In the genomic region with DNA sequence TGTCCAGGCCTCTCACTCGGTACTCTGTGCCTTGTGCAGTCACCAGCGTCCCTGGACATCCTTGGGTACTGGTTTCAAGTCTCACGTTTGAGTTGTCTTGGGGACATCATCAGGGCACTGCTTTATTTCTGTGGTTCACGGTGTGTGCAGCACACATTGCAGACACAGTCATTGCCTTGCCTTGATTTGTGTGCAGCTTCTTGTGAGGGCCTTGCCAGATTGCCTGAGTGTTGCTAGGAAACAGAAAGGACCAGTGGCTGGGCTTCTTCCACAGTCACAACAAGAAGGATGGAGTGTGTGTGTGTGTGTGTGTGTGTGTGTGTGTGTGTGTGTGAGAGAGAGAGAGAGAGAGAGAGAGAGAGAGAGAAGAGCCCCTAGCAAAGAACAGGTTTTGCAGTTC, we compare ENCODE assay signal across 16 mouse cellular contexts. TPM values are rescaled to one million over a fixed set of nuclear protein-coding genes. Genes with fewer than 3 reads are reported as not detected.
DNase-seq lines count a peak whose midpoint lies in the region; ATAC-seq lines count a peak whose summit lies in the region.
"Had no signal": no experiment of that assay in that cellular context is flagged by ENCODE, and none has a peak within 500 bp of the region (broad histone marks: within the 10 kb centered on the region; RNA-seq: fewer than 3 reads in every experiment).

No protein-coding gene starts in this region.

- H3K36me3 ChIP-seq in hindbrain, embryonic 13.5 days = peaks cover 22% of the 10 kb centered on the region
- H3K36me3 ChIP-seq in hindbrain, embryonic 10.5 days = peaks cover 24% of the 10 kb centered on the region
- peaks cover 16% of the 10 kb centered on the region; the same call in 1 of the 2 replicates for H3K36me3 ChIP-seq in midbrain, embryonic 13.5 days
- H3K36me3 ChIP-seq: heart, embryonic 15.5 days; intestine, embryonic 15.5 days had no signal

- no peaks in the 10 kb centered on the region for H3K27me3 ChIP-seq in hindbrain, embryonic 13.5 days
- no peaks in the 10 kb centered on the region for H3K27me3 ChIP-seq in hindbrain, embryonic 10.5 days (ENCODE audit: insufficient read depth, poor library complexity, severe bottlenecking)
- no peaks in the 10 kb centered on the region for H3K27me3 ChIP-seq in midbrain, embryonic 13.5 days
- H3K27me3 ChIP-seq: heart, embryonic 15.5 days; intestine, embryonic 15.5 days; liver, embryonic 12.5 days had no signal

- DNase-seq in hindbrain, embryonic 10.5 days (ENCODE audit: low spot score) = no peak
- peak; percentile 35 for DNase-seq in right cerebral cortex, adult 18-20 months
- no peak for DNase-seq in right cerebral cortex, postnatal 14 days
- no peak for DNase-seq in retina, embryonic 14.5 days (ENCODE audit: low spot score)
- no peak for DNase-seq in retina, postnatal 1 day
- DNase-seq: cerebellum, adult 8-10 months; thymus, postnatal 14 days had no signal

- 74% methylated on average over 4 of the region's 4 CpGs for WGBS in hindbrain, embryonic 13.5 days
- 83% methylated on average over 4 of the region's 4 CpGs for WGBS in hindbrain, embryonic 10.5 days
- 78% methylated on average over 4 of the region's 4 CpGs for WGBS in midbrain, embryonic 13.5 days

- H3K9me3 ChIP-seq in hindbrain, embryonic 13.5 days = no peaks in the 10 kb centered on the region
- H3K9me3 ChIP-seq in hindbrain, embryonic 10.5 days = no peaks in the 10 kb centered on the region
- no peaks in the 10 kb centered on the region for H3K9me3 ChIP-seq in midbrain, embryonic 13.5 days
- H3K9me3 ChIP-seq: heart, embryonic 15.5 days; intestine, embryonic 15.5 days; liver, embryonic 12.5 days had no signal

- H3K4me2 ChIP-seq in hindbrain, embryonic 13.5 days = no peak overlapping the region
- no peak overlapping the region for H3K4me2 ChIP-seq in midbrain, embryonic 13.5 days (replicated peaks)
- H3K4me2 ChIP-seq: heart, embryonic 15.5 days; intestine, embryonic 15.5 days; liver, embryonic 12.5 days had no signal

- no peak overlapping the region for H3K9ac ChIP-seq in hindbrain, embryonic 13.5 days
- no peak overlapping the region for H3K9ac ChIP-seq in midbrain, embryonic 13.5 days (replicated peaks)
- H3K9ac ChIP-seq: heart, embryonic 15.5 days; intestine, embryonic 15.5 days; liver, embryonic 12.5 days had no signal

- ATAC-seq in hindbrain, embryonic 13.5 days (ENCODE audit: low FRiP score) = no peak
- no peak for ATAC-seq in midbrain, embryonic 13.5 days
- ATAC-seq in megakaryocyte-erythroid progenitor cell, adult 5-6 weeks (replicated peaks; ENCODE audit: low FRiP score, low TSS enrichment, poor library complexity, severe bottlenecking) = no peak
- ATAC-seq: intestine, embryonic 15.5 days; liver, embryonic 12.5 days; lung, postnatal 0 days had no signal

- H3K27ac ChIP-seq in hindbrain, embryonic 13.5 days = peak overlapping the region; percentile 41; the same call in 1 of the 2 replicates
- no peak overlapping the region for H3K27ac ChIP-seq in hindbrain, embryonic 10.5 days
- peak overlapping the region; percentile 10 for H3K27ac ChIP-seq in midbrain, embryonic 13.5 days
- H3K27ac ChIP-seq: heart, embryonic 15.5 days; intestine, embryonic 15.5 days; kidney, postnatal 0 days; liver, embryonic 12.5 days had no signal

- H3K4me1 ChIP-seq in hindbrain, embryonic 13.5 days (replicated peaks) = peaks cover 42% of the 10 kb centered on the region
- H3K4me1 ChIP-seq in hindbrain, embryonic 10.5 days (replicated peaks) = peaks cover 46% of the 10 kb centered on the region
- H3K4me1 ChIP-seq in midbrain, embryonic 13.5 days (replicated peaks) = peaks cover 28% of the 10 kb centered on the region
- H3K4me1 ChIP-seq: liver, embryonic 12.5 days had no signal

- no peak overlapping the region for H3K4me3 ChIP-seq in hindbrain, embryonic 13.5 days
- no peak overlapping the region for H3K4me3 ChIP-seq in hindbrain, embryonic 10.5 days
- no peak overlapping the region for H3K4me3 ChIP-seq in midbrain, embryonic 13.5 days (replicated peaks)
- H3K4me3 ChIP-seq: heart, embryonic 15.5 days; intestine, embryonic 15.5 days; liver, embryonic 12.5 days had no signal

RNA-seq across cellular contexts. Expression of a gene that starts 42.0 kb away (rescaled TPM):
- 18.4 and 19.5 TPM in 2 replicates for polyA plus RNA-seq in hindbrain, embryonic 13.5 days (2015; fragmentation: Nextera tagmentation; extraction: Ambion mirVana)
- 9.8 and 11.3 TPM in 2 replicates for polyA plus RNA-seq in hindbrain, embryonic 10.5 days (2016; fragmentation: Nextera tagmentation; extraction: Ambion mirVana)
- polyA plus RNA-seq in midbrain, embryonic 13.5 days (2015; fragmentation: Nextera tagmentation; extraction: Ambion mirVana) = 16.3 and 16.8 TPM in 2 replicates
- total RNA-seq in megakaryocyte-erythroid progenitor cell, adult 5-6 weeks (2014; fragmentation: Nextera tagmentation) = 5.0 and 5.2 TPM in 2 replicates
- 4.4 and 7.2 TPM in 2 replicates for total RNA-seq in megakaryocyte-erythroid progenitor cell, adult 5-6 weeks (2017)

RNA-seq across cellular contexts. Expression of a gene that starts 42.0 kb away (rescaled TPM):
- 0.71 and 0.86 TPM in 2 replicates for polyA plus RNA-seq in hindbrain, embryonic 13.5 days (2015; fragmentation: Nextera tagmentation; extraction: Ambion mirVana)
- polyA plus RNA-seq in hindbrain, embryonic 10.5 days (2016; fragmentation: Nextera tagmentation; extraction: Ambion mirVana) = 0.24 TPM in 1 of 2 replicates, not detected in the other
- 0.49 and 0.54 TPM in 2 replicates for polyA plus RNA-seq in midbrain, embryonic 13.5 days (2015; fragmentation: Nextera tagmentation; extraction: Ambion mirVana)
- not detected in 2 replicates for total RNA-seq in megakaryocyte-erythroid progenitor cell, adult 5-6 weeks (2014; fragmentation: Nextera tagmentation)
- total RNA-seq in megakaryocyte-erythroid progenitor cell, adult 5-6 weeks (2017) = not detected in 2 replicates
- total RNA-seq: MEL had no signal
- polyA plus RNA-seq: heart, embryonic 15.5 days; intestine, embryonic 15.5 days; liver, embryonic 12.5 days had no signal

RNA-seq across cellular contexts. Expression of a gene that starts 42.0 kb away (rescaled TPM):
- 182 and 201 TPM in 2 replicates for polyA plus RNA-seq in hindbrain, embryonic 13.5 days (2015; fragmentation: Nextera tagmentation; extraction: Ambion mirVana)
- 139 and 143 TPM in 2 replicates for polyA plus RNA-seq in hindbrain, embryonic 10.5 days (2016; fragmentation: Nextera tagmentation; extraction: Ambion mirVana)
- polyA plus RNA-seq in midbrain, embryonic 13.5 days (2015; fragmentation: Nextera tagmentation; extraction: Ambion mirVana) = 149 and 153 TPM in 2 replicates
- 36.9 and 49.2 TPM in 2 replicates for total RNA-seq in megakaryocyte-erythroid progenitor cell, adult 5-6 weeks (2014; fragmentation: Nextera tagmentation)
- 30.0 and 49.8 TPM in 2 replicates for total RNA-seq in megakaryocyte-erythroid progenitor cell, adult 5-6 weeks (2017)
